Mouse (Mus musculus): ENCODE measurements around the gene Rnf152. TPM values are rescaled to one million over a fixed set of nuclear protein-coding genes. Genes with fewer than 3 reads are reported as not detected.

Gene Rnf152
- polyA plus RNA-seq (2014; fragmentation: Illumina TruSeq; extraction: RNeasy Lipid Tissue Mini Kit (QIAGEN cat#74804)) = 2.9 TPM

DNA sequence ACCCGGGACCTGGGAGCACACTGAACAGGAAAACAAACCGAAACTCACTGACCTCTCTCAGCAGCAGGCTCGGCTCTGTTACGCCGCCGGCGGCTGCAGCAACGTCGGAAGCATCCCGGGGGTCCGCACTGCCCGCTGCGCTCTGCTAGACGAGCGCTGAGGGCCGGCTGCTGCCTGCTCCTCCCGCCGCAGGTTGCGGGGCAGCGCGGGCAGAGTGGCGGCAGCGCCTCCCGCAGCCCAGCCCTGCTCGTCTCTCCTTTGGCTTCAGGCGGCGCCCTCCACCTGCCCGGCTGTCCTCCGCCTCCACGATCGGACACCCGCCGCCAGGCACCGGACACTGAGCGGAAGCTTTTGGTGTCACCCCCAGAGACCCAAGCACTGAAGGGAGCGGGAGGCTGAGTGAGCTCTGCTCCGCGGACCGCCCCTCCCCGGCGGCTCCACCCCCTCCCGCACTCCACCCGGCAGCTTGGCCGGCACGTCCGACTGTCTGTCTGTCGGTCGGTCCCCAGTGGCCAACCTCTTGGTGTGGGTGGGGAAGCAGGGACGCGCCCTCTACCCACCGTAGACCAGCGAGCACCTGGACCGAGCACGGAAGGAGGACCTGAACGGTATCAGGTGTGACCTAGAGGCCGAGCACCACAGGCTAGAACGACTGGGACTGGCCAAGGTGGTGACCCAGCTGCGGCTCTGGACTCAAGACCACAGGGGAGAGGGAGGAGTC lies at the start of gene Rnf152:
Rnf152 (minus strand) TSS at position 420 of the 721 bp plus-strand sequence.

Measured in ovary, adult 10 weeks (tissue).